Mouse (Mus musculus): ENCODE results near the gene Cyp2ab1. TPM values are rescaled to one million over a fixed set of nuclear protein-coding genes. Genes with fewer than 3 reads are reported as not detected.
"Not testable (repeated sequence)": the region's sequence is repeated elsewhere in the genome, so short reads cannot be mapped to it uniquely, and the experiment has no call there.

Gene Cyp2ab1
- polyA plus RNA-seq (2012; ENCODE audit: insufficient read depth, insufficient read length, missing spikeins), result 0.79 TPM in 1 of 2 replicates, not detected in the other

- H3K4me1 ChIP-seq (ENCODE audit: control insufficient read depth, insufficient read depth, insufficient read length, low read length), result peaks cover 9% of the 10 kb centered on the region; the same call in 1 of the 2 replicates
- peak within 1 kb of the TSS; percentile 32; the same call in 1 of the 2 replicates for H3K4me3 ChIP-seq (ENCODE audit: insufficient read depth, low read depth, low read length)
- H3K27ac ChIP-seq (replicated peaks; ENCODE audit: low read depth, low read length), result peak within 1 kb of the TSS; percentile 86
These were observed at the start of gene Cyp2ab1 for GRCm38 (mm10) chr16:20325286-20325685. TSS of gene Cyp2ab1 (minus strand) at chr16:20325404.

GRCm38 (mm10) chr16:20371731-20372130 lies 46.5 kb upstream of the Cyp2ab1 start:
- Histone ChIP-seq H3K4me3 (ENCODE audit: insufficient read depth, low read depth, low read length) (no peak overlapping the region), H3K27ac (replicated peaks; ENCODE audit: low read depth, low read length) (no peak overlapping the region), H3K4me1 (ENCODE audit: control insufficient read depth, insufficient read depth, insufficient read length, low read length) (no peaks in the 10 kb centered on the region)

- Histone ChIP-seq H3K4me1 (ENCODE audit: control insufficient read depth, insufficient read depth, insufficient read length, low read length) (no peaks in the 10 kb centered on the region), H3K4me3 (ENCODE audit: insufficient read depth, low read depth, low read length) (no peak overlapping the region), H3K27ac (replicated peaks; ENCODE audit: low read depth, low read length) (no peak overlapping the region)
These were observed 43.0 kb upstream of the Cyp2ab1 start for GRCm38 (mm10) chr16:20368221-20368620.

- no peak overlapping the region for H3K4me3 ChIP-seq (ENCODE audit: insufficient read depth, low read depth, low read length)
- no peaks in the 10 kb centered on the region for H3K4me1 ChIP-seq (ENCODE audit: control insufficient read depth, insufficient read depth, insufficient read length, low read length)
- H3K27ac ChIP-seq (replicated peaks; ENCODE audit: low read depth, low read length), result no peak overlapping the region
These were observed 36.9 kb upstream of the Cyp2ab1 start for GRCm38 (mm10) chr16:20362121-20362520.

GRCm38 (mm10) chr16:20361496-20361895 lies 36.3 kb upstream of the Cyp2ab1 start:
- not testable (repeated sequence) for H3K27ac ChIP-seq (replicated peaks; ENCODE audit: low read depth, low read length); H3K4me1 ChIP-seq (ENCODE audit: control insufficient read depth, insufficient read depth, insufficient read length, low read length); H3K4me3 ChIP-seq (ENCODE audit: insufficient read depth, low read depth, low read length)

- no peak overlapping the region for H3K4me3 ChIP-seq (ENCODE audit: insufficient read depth, low read depth, low read length)
- H3K4me1 ChIP-seq (ENCODE audit: control insufficient read depth, insufficient read depth, insufficient read length, low read length), result no peaks in the 10 kb centered on the region
- H3K27ac ChIP-seq (replicated peaks; ENCODE audit: low read depth, low read length), result no peak overlapping the region
These were observed 34.6 kb upstream of the Cyp2ab1 start for GRCm38 (mm10) chr16:20359643-20360295.

GRCm38 (mm10) chr16:20357837-20358236 lies 32.6 kb upstream of the Cyp2ab1 start:
- no peaks in the 10 kb centered on the region for H3K4me1 ChIP-seq (ENCODE audit: control insufficient read depth, insufficient read depth, insufficient read length, low read length)
- no peak overlapping the region for H3K4me3 ChIP-seq (ENCODE audit: insufficient read depth, low read depth, low read length)
- no peak overlapping the region for H3K27ac ChIP-seq (replicated peaks; ENCODE audit: low read depth, low read length)

- no peak overlapping the region for H3K27ac ChIP-seq (replicated peaks; ENCODE audit: low read depth, low read length)
- H3K4me3 ChIP-seq (ENCODE audit: insufficient read depth, low read depth, low read length), result no peak overlapping the region
- H3K4me1 ChIP-seq (ENCODE audit: control insufficient read depth, insufficient read depth, insufficient read length, low read length), result no peaks in the 10 kb centered on the region
These were observed 29.6 kb upstream of the Cyp2ab1 start for GRCm38 (mm10) chr16:20354762-20355161.

- Histone ChIP-seq H3K4me3 (ENCODE audit: insufficient read depth, low read depth, low read length) (no peak overlapping the region), H3K27ac (replicated peaks; ENCODE audit: low read depth, low read length) (no peak overlapping the region), H3K4me1 (ENCODE audit: control insufficient read depth, insufficient read depth, insufficient read length, low read length) (no peaks in the 10 kb centered on the region)
These were observed 28.8 kb upstream of the Cyp2ab1 start for GRCm38 (mm10) chr16:20354011-20354410.

GRCm38 (mm10) chr16:20345464-20345863 lies 20.3 kb upstream of the Cyp2ab1 start:
- Histone ChIP-seq H3K27ac (replicated peaks; ENCODE audit: low read depth, low read length) (no peak overlapping the region), H3K4me1 (ENCODE audit: control insufficient read depth, insufficient read depth, insufficient read length, low read length) (no peaks in the 10 kb centered on the region), H3K4me3 (ENCODE audit: insufficient read depth, low read depth, low read length) (no peak overlapping the region)

GRCm38 (mm10) chr16:20338616-20339015 lies 13.4 kb upstream of the Cyp2ab1 start:
- H3K4me1 ChIP-seq (ENCODE audit: control insufficient read depth, insufficient read depth, insufficient read length, low read length), result no peaks in the 10 kb centered on the region
- H3K4me3 ChIP-seq (ENCODE audit: insufficient read depth, low read depth, low read length), result no peak overlapping the region
- no peak overlapping the region for H3K27ac ChIP-seq (replicated peaks; ENCODE audit: low read depth, low read length)

GRCm38 (mm10) chr16:20334918-20335317 lies 9.7 kb upstream of the Cyp2ab1 start:
- Histone ChIP-seq H3K27ac (replicated peaks; ENCODE audit: low read depth, low read length) (no peak overlapping the region), H3K4me3 (ENCODE audit: insufficient read depth, low read depth, low read length) (no peak overlapping the region), H3K4me1 (ENCODE audit: control insufficient read depth, insufficient read depth, insufficient read length, low read length) (no peaks in the 10 kb centered on the region)

- H3K4me1 ChIP-seq (ENCODE audit: control insufficient read depth, insufficient read depth, insufficient read length, low read length), result peaks cover 9% of the 10 kb centered on the region; the same call in 1 of the 2 replicates
- no peak overlapping the region for H3K27ac ChIP-seq (replicated peaks; ENCODE audit: low read depth, low read length)
- no peak overlapping the region for H3K4me3 ChIP-seq (ENCODE audit: insufficient read depth, low read depth, low read length)
These were observed 3.1 kb upstream of the Cyp2ab1 start for GRCm38 (mm10) chr16:20328306-20328705.

- Histone ChIP-seq H3K4me1 (ENCODE audit: control insufficient read depth, insufficient read depth, insufficient read length, low read length) (peaks cover 9% of the 10 kb centered on the region; the same call in 1 of the 2 replicates), H3K27ac (replicated peaks; ENCODE audit: low read depth, low read length) (peak overlapping the region; percentile 86), H3K4me3 (ENCODE audit: insufficient read depth, low read depth, low read length) (peak overlapping the region; percentile 32; the same call in 1 of the 2 replicates)
These were observed 1.3 kb downstream of the Cyp2ab1 start for GRCm38 (mm10) chr16:20323907-20324306.

GRCm38 (mm10) chr16:20322274-20322673 lies 2.9 kb downstream of the Cyp2ab1 start:
- no peak overlapping the region for H3K4me3 ChIP-seq (ENCODE audit: insufficient read depth, low read depth, low read length)
- H3K27ac ChIP-seq (replicated peaks; ENCODE audit: low read depth, low read length), result no peak overlapping the region
- peaks cover 6% of the 10 kb centered on the region; the same call in 1 of the 2 replicates for H3K4me1 ChIP-seq (ENCODE audit: control insufficient read depth, insufficient read depth, insufficient read length, low read length)

GRCm38 (mm10) chr16:20316770-20317169 lies 8.4 kb downstream of the Cyp2ab1 start:
- no peak overlapping the region for H3K4me3 ChIP-seq (ENCODE audit: insufficient read depth, low read depth, low read length)
- no peaks in the 10 kb centered on the region for H3K4me1 ChIP-seq (ENCODE audit: control insufficient read depth, insufficient read depth, insufficient read length, low read length)
- H3K27ac ChIP-seq (replicated peaks; ENCODE audit: low read depth, low read length), result no peak overlapping the region

Data from brown adipose tissue, adult 24 weeks (tissue).